Mouse (Mus musculus): ENCODE results near the gene Esp38. TPM values are rescaled to one million over a fixed set of nuclear protein-coding genes. Genes with fewer than 3 reads are reported as not detected.
"Not testable (repeated sequence)": the region's sequence is repeated elsewhere in the genome, so short reads cannot be mapped to it uniquely, and the experiment has no call there.

Gene Esp38
- polyA plus RNA-seq (2015; fragmentation: Nextera tagmentation; extraction: Ambion mirVana), result not detected in 2 replicates

DNA sequence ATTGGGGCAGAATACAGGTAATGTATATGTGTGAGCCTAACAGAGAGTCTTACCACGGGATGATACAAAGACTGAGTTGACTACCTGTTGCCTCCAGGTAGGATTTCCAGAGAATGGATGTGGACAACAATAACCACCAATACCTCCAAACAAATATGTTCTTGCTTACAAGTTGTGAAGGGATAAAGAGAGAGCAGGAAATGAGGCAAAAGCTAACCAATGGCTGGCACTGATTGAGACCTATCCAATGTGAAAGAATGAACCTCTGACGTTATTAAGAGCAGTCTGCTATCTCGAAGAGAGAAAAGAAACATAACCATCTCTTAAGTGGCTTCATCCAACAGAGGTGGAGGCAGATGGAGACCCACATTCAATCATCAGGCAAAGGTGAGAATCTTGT is at the start of gene Esp38:
TSS of gene Esp38 (plus strand) at position 301 of the 400 bp plus-strand sequence.
- H3K27me3 ChIP-seq (ENCODE audit: control insufficient read depth, insufficient read depth, low read depth, low read length), result no peaks in the 10 kb centered on the region
- no peak for ATAC-seq
- H3K9ac ChIP-seq (ENCODE audit: low read depth, low read length), result no peak within 1 kb of the TSS
- H3K27ac ChIP-seq (ENCODE audit: low read length), result no peak within 1 kb of the TSS
- no peak within 1 kb of the TSS for H3K4me3 ChIP-seq (ENCODE audit: low read depth, low read length)
- H3K9me3 ChIP-seq (replicated peaks; ENCODE audit: control insufficient read depth, low read length, poor library complexity, severe bottlenecking), result no peaks in the 10 kb centered on the region
- 78% methylated on average over 3 of the region's 3 CpGs for WGBS
- no peaks in the 10 kb centered on the region for H3K36me3 ChIP-seq (ENCODE audit: control insufficient read depth, insufficient read depth, low read length)
- H3K4me1 ChIP-seq (ENCODE audit: control insufficient read depth, insufficient read depth, low read length), result no peaks in the 10 kb centered on the region
- no peak within 1 kb of the TSS for H3K4me2 ChIP-seq (ENCODE audit: low read length)

DNA sequence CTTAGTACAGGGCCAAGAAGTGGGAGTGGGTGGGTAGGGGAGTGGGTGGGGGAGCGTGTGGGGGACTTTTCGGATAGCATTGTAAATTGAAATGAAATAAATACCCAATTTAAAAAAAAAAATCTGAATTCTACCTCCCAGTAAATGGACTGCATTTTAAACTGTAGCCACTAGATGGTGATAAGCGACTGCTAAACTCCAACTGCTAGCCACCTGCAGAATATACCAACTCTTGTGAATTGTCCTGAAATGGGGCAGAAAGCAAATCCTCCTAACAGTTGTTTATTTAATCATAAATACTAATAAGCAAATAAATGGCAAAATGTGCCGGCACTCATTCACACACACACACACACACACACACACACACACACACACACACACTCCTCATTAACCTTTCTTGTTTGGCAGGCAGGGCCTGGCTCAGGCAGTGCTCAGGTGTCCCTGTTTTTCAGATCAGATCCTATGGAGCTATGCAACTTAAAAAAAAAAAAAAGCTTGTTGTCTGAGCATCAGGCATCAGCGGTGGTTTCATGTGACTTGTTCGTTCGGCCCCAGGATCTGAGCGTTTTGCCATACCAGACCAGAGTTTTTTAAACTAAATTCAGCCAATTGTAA is 47.3 kb upstream of the Esp38 start:
- H3K27ac ChIP-seq (ENCODE audit: low read length); H3K4me3 ChIP-seq (ENCODE audit: low read depth, low read length); H3K36me3 ChIP-seq (ENCODE audit: control insufficient read depth, insufficient read depth, low read length); H3K4me1 ChIP-seq (ENCODE audit: control insufficient read depth, insufficient read depth, low read length); H3K9me3 ChIP-seq (replicated peaks; ENCODE audit: control insufficient read depth, low read length, poor library complexity, severe bottlenecking); H3K9ac ChIP-seq (ENCODE audit: low read depth, low read length); H3K4me2 ChIP-seq (ENCODE audit: low read length); H3K27me3 ChIP-seq (ENCODE audit: control insufficient read depth, insufficient read depth, low read depth, low read length): not testable (repeated sequence)
- 56% methylated on average over 6 of the region's 8 CpGs for WGBS
- ATAC-seq, result peak; percentile 67

Other genes starting within 250 kb of the Esp38 start
- not detected in 2 replicates for gene AC192777.2, start 144.9 kb downstream of the Esp38 start, polyA plus RNA-seq (2015; fragmentation: Nextera tagmentation; extraction: Ambion mirVana)

Data from midbrain, embryonic 16.5 days (tissue).